Mouse (Mus musculus) liver, adult 2 months (tissue): Measurements from ENCODE around the gene Wnt3a. TPM values are rescaled to one million over a fixed set of nuclear protein-coding genes. Genes with fewer than 3 reads are reported as not detected.

Experiments
- DNase-seq: peaks from one replicate; pipeline ENCODE4 v3.0.0-alpha.2; 2011; ENCODE audit warnings: low read depth, low spot score; ENCODE audit errors: extremely low read depth
- H3K27ac ChIP-seq: fragments of 200-500 bp; replicated peaks from 2 replicates; pipeline ENCODE4 v1.5.1; 2012; ENCODE audit warnings: low read depth, mild to moderate bottlenecking, control low read depth, inconsistent platforms, low read length; ENCODE audit not compliant: insufficient read depth
- H3K27me3 ChIP-seq: fragments of 200-500 bp; 2 replicates; pipeline ENCODE4 v1.6.1; 2012; ENCODE audit warnings: mild to moderate bottlenecking, moderate library complexity, low read length, inconsistent platforms; ENCODE audit not compliant: control insufficient read depth, insufficient read depth
- H3K36me3 ChIP-seq: fragments of 200-500 bp; 2 replicates; pipeline ENCODE4 v1.6.1; 2012; ENCODE audit warnings: low read length, inconsistent platforms; ENCODE audit not compliant: control insufficient read depth, insufficient read depth
- H3K4me1 ChIP-seq: fragments of 200-500 bp; 2 replicates; pipeline ENCODE4 v1.6.1; 2011; ENCODE audit warnings: low read length; ENCODE audit not compliant: control insufficient read depth, insufficient read depth
- H3K4me3 ChIP-seq: fragments of 200-500 bp; 2 replicates; pipeline ENCODE4 v1.5.1; 2011; ENCODE audit warnings: low read depth, mild to moderate bottlenecking, control low read depth, low read length, moderate library complexity; ENCODE audit not compliant: insufficient read depth
- H3K79me2 ChIP-seq: fragments of 200-500 bp; 2 replicates; pipeline ENCODE4 v1.6.1; 2012; ENCODE audit warnings: inconsistent platforms, mild to moderate bottlenecking, low read length, moderate library complexity; ENCODE audit not compliant: control insufficient read depth, insufficient read depth
- H3K9ac ChIP-seq: fragments of 200-500 bp; 2 replicates; pipeline ENCODE4 v1.6.1; 2012; ENCODE audit warnings: low read depth, mild to moderate bottlenecking, control low read depth, inconsistent platforms, low read length
- CTCF ChIP-seq: fragments of 200-500 bp; IDR thresholded peaks from 2 replicates; pipeline ENCODE4 v1.5.1; 2011; ENCODE audit warnings: low read depth, low read length, control low read depth
- POLR2A ChIP-seq: fragments of 200-500 bp; IDR thresholded peaks from 2 replicates; pipeline ENCODE4 v1.6.1; 2011; ENCODE audit warnings: low read length, control low read depth; ENCODE audit not compliant: insufficient read depth; ENCODE audit errors: extremely low read depth
- WGBS: fragments of 180-500 bp; shearing (Covaris S2); methylation state at CpG from one replicate; pipeline ENCODE4 v1.1.7; 2018; 5-methylcytosine and 5-hydroxymethylcytosine counted together
- polyA plus RNA-seq: library from polyadenylated mRNA; depleted of rRNA; stranded (reverse); fragments of >200 nt; gene quantifications from 2 replicates; pipeline ENCODE4 v1.2.3, GENCODE M21; 2012
- total RNA-seq: library from RNA; depleted of rRNA; stranded (reverse); fragments of >200 nt; gene quantifications from 2 replicates; pipeline ENCODE4 v1.2.3, GENCODE M21; 2014

Gene Wnt3a
- total and polyA plus RNA-seq, 2 experiments: not detected

GRCm38 (mm10) chr11:59282111-59282510, 8.4 kb downstream of the Wnt3a start:
- H3K9ac ChIP-seq: no peak overlapping the region
- TF ChIP-seq POLR2A: no peak
- TF ChIP-seq CTCF: no peak
- no peaks in the 10 kb centered on the region for H3K79me2 ChIP-seq
- WGBS: 84% methylated on average over 5 of the region's 5 CpGs
- no peaks in the 10 kb centered on the region for H3K36me3 ChIP-seq
- peaks cover 2% of the 10 kb centered on the region; the same call in 1 of the 2 replicates for H3K27me3 ChIP-seq
- H3K27ac ChIP-seq: no peak overlapping the region
- H3K4me3 ChIP-seq: no peak overlapping the region
- DNase-seq: no peak
- no peaks in the 10 kb centered on the region for H3K4me1 ChIP-seq

GRCm38 (mm10) chr11:59278047-59278446, 12.5 kb downstream of the Wnt3a start:
- Histone ChIP-seq H3K9ac (no peak overlapping the region), H3K36me3 (no peaks in the 10 kb centered on the region), H3K27ac (no peak overlapping the region), H3K79me2 (no peaks in the 10 kb centered on the region), H3K4me1 (no peaks in the 10 kb centered on the region), H3K27me3 (0 out of 2 replicates have a peak, but pooled peaks cover 2% of the 10 kb centered on the region), H3K4me3 (no peak overlapping the region)
- 73% methylated on average over 4 of the region's 4 CpGs for WGBS
- no peak for DNase-seq
- TF ChIP-seq POLR2A (no peak), CTCF (no peak)

GRCm38 (mm10) chr11:59276877-59277276, 13.7 kb downstream of the Wnt3a start:
- Histone ChIP-seq H3K27ac (no peak overlapping the region), H3K36me3 (no peaks in the 10 kb centered on the region), H3K9ac (no peak overlapping the region), H3K4me3 (no peak overlapping the region), H3K27me3 (no peaks in the 10 kb centered on the region), H3K4me1 (no peaks in the 10 kb centered on the region), H3K79me2 (no peaks in the 10 kb centered on the region)
- 34% methylated on average over 2 of the region's 2 CpGs for whole genome bisulfite sequencing
- TF ChIP-seq CTCF (no peak), POLR2A (no peak)
- DNase-seq: no peak

DNA sequence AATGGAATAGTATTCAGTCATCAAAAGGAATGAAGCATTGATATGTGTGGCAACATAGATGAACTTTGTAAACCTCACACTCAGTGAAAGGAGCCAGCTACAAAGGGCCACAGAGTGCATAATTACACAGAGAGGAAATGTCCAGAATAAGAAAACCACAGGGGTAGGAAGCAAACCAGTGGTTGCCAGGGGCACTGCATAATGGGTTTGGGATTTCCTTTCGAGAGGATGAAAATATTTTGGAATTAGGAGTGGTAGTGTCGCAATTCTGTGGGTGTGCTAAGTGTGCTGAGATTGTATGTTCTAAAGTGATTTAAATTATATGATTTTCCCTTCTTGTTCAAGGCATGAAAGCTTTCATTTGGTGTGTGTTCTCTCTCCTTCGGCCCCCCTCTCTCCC, 16.4 kb downstream of the Wnt3a start:
- Histone ChIP-seq H3K79me2 (no peaks in the 10 kb centered on the region), H3K27me3 (no peaks in the 10 kb centered on the region), H3K36me3 (no peaks in the 10 kb centered on the region), H3K27ac (no peak overlapping the region), H3K4me1 (no peaks in the 10 kb centered on the region), H3K4me3 (no peak overlapping the region), H3K9ac (no peak overlapping the region)
- DNase-seq: no peak
- no peak for TF ChIP-seq CTCF
- TF ChIP-seq POLR2A: no peak
- 65% methylated on average over 3 of the region's 3 CpGs for WGBS

DNA sequence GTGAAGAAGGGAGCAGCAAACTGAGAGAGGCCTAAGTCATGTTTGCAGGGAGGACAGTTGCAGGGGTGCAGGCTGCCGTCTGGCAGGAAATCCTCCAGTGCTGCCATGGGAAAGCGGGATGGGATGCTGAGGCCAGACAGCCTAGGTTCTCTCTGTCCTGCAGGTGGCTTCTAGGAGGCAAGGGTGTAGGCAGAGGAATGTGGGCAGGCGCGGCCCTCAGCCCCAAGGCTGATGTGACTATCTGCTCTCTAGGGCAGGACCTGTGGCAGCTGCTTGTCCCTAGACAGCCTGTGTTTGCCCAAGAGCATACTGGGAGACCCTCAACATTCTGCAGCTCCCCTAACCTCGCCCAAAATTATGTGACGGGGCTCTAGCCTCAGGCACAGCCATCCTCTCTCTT, 23.8 kb downstream of the Wnt3a start:
- DNase-seq: no peak
- Histone ChIP-seq H3K4me3 (no peak overlapping the region), H3K36me3 (no peaks in the 10 kb centered on the region), H3K27me3 (peaks cover 15% of the 10 kb centered on the region), H3K4me1 (no peaks in the 10 kb centered on the region), H3K27ac (no peak overlapping the region), H3K79me2 (no peaks in the 10 kb centered on the region), H3K9ac (no peak overlapping the region)
- no peak for TF ChIP-seq POLR2A
- TF ChIP-seq CTCF: no peak
- WGBS: 43% methylated on average over 6 of the region's 6 CpGs

- Histone ChIP-seq H3K27me3 (peaks cover 18% of the 10 kb centered on the region), H3K36me3 (no peaks in the 10 kb centered on the region), H3K4me3 (no peak overlapping the region), H3K4me1 (no peaks in the 10 kb centered on the region), H3K79me2 (no peaks in the 10 kb centered on the region), H3K27ac (no peak overlapping the region), H3K9ac (no peak overlapping the region)
- TF ChIP-seq POLR2A (no peak), CTCF (no peak)
- 63% methylated on average over 8 of the region's 8 CpGs for WGBS
- no peak for DNase-seq
These were observed 25.3 kb downstream of the Wnt3a start for GRCm38 (mm10) chr11:59265154-59265813.
